Mouse (Mus musculus): ENCODE data around the gene Dtnb. TPM values are rescaled to one million over a fixed set of nuclear protein-coding genes. Genes with fewer than 3 reads are reported as not detected.

The Dtnb gene
- total RNA-seq, 2 experiments from 2014 or later: 116 to 118 TPM

DNA sequence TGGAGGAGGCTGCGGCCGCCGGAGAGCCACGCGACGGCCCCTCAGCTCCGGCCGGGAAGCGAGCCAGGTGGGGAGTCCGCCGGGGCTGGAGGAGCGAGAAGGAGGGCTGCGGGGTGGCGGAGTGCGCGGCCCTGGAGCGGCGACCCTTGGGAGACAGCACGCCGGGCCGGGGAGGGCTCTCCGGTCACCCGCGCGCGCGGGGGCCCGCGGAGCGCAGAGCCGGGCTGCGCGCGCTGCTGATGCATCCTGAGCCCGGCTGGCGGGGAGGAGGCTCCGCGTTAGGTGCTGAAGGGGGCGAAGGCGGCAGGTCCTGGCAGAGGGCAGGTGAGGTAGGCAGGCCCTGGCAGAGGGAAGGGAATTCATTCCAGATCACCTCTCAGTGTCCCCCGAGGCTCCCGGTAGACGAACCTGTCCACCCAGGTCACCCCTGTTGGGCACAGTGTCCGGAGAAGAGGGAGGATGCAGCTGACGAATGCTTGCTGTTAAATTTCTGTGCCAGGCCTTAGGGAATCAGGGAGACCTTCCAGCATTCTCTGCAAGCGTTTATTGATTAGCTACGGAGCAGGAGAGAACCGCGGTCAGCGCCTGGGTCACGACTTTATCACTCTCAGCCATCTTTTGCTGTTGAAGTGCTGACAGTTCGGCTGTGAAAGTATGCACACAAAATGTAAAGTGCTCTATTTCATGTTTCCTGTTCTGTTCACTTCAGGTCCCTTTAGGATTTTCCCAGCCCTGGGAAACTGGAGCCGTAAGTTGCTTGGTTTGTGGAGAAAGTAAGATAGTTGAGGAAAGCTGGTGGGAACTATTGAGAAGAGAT, 608 bp downstream of the Dtnb start:
- peak; percentile 42 to 43 for DNase-seq

GRCm38 (mm10) chr12:3573410-3573809, 1.2 kb downstream of the Dtnb start:
- DNase-seq: no peak

DNA sequence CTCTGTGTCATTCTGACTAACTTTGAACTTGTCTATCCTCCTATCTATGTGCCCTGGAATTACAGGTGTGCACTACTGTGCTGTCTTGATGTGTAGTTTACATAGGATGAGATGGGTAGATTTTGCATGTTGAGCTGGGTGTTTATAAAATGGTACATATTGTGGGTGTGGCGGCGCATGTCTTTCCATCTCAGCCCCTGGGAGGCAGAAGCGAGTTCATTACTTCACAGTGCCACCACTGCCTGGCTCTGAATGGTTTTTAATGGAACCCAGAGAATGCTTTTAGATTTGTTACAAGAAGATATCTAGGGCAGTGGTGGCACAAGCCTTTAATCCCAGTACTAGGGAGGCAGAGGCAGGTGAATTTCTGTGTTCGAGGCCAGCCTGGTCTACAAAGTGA, 2.5 kb downstream of the Dtnb start:
- no peak for DNase-seq

DNA sequence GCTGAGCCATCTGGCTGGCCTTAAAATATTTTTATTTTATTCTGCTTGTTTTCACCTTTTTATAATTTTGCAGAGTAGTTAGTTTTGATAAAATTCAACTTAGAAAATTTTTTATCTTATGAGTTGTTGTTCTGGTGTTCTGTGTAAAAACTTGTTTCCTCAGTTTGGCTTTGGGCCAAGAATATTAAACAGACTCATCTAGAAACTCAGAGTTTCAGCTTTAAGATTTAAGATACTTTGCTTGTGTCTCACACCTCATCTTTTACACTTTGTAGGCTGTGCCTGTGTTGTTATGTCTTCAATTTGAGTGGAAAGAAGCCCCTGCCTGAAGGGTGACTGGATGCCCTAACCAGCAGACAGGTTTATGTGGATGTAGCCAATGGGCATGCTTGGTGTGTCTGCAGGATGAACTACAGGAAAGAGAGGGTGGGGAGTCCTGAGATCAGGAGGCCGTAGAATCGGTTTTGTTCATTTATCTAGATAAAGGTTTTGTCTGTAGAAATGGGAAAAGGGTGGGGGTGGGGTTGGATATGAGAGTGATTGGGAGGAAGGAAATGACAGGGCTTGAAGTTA, 7.9 kb downstream of the Dtnb start:
- DNase-seq: no peak

GRCm38 (mm10) chr12:3582604-3583003, 10.4 kb downstream of the Dtnb start:
- no peak for DNase-seq

DNA sequence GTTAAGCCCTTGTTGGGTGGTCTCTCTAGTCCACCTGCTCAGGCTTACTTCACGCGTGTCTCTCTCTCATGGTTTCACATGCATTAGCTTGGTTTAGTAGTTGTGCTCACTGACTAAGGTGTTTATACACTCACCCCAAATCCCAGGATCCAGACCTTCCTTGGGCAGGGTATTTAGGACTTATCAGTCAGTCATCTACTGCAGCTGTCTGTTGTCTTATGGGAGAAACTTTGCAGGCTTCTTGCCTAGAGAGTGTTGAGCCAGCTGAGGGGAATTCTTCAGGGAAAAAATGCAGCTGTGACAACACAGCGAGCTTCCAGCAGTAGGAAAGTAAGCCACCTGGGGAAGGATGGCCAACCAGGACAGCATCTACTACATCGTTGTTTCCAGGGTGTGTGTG, 13.3 kb downstream of the Dtnb start:
- no peak for DNase-seq

- no peak for DNase-seq
These were observed 14.8 kb downstream of the Dtnb start for GRCm38 (mm10) chr12:3587010-3587409.

- DNase-seq: no peak
These were observed 17.9 kb downstream of the Dtnb start for GRCm38 (mm10) chr12:3590039-3590438.

DNA sequence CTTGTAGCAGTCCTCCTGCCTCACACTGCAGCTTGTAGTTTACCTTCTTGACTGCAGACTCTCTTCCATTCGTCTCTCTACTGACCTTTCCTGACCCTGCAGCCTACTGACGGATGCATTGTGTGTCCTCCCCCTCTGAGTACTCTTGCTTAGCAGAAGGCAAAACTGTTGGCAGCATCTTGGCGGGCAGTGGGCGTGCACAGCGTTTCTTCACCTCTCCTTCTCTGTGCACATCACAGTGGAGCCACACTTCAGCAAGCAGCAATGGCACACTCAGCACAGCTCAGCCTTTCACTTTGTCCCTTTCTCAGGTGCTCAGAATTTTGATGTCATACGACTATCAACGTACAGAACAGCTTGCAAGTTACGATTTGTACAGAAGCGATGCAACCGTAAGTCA, 19.4 kb downstream of the Dtnb start:
- DNase-seq: no peak

- no peak for DNase-seq
These were observed 30.6 kb downstream of the Dtnb start for GRCm38 (mm10) chr12:3602786-3603185.

- DNase-seq: no peak
These were observed 34.0 kb downstream of the Dtnb start for GRCm38 (mm10) chr12:3606202-3606601.

- no peak for DNase-seq
These were observed 37.6 kb downstream of the Dtnb start for GRCm38 (mm10) chr12:3609747-3610146.

- DNase-seq: no peak
These were observed 39.7 kb downstream of the Dtnb start for GRCm38 (mm10) chr12:3611871-3612270.

- DNase-seq: no peak
These were observed 42.9 kb downstream of the Dtnb start for GRCm38 (mm10) chr12:3615041-3615440.

DNA sequence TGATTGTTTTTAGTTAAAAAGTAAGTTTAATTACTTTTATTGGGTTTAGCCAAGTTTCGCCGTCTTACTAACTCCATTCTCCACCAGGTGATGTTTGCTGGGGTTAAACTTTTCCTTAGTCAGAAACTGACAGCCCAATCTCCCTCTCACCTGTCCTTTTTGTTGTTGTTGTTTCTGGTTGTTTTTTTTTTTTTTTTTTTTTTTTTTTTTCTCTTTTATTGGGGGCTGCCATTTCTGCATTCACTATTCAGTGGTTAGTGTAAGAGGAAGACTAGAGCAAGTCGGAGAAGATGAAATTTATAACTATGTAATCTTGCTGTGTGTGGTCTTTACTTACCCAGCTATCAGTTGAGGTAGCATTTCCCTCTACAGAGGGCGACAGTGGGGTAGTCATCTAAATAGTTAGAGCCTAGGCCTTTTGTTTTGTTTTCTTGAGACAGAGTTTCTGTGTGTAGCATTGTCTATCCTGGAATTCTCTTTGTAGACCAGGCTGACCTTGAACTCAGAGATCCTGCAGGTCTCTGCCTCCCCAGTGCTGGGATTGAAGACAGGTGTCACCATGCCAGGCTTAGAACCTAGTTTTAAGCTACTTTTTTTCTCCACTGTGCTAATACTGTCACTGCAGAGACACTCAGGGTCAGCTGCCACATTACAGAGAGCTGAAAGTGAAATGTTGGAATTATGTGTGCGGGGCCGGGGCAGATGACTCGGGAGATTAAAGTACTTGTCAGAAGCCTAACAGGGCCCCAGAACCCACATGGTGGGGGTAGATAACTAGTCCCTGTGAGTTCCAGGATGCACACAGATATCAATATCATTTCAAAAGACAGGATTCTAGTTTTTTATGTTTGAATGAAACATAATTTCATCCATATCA, 46.2 kb downstream of the Dtnb start:
- no peak for DNase-seq

GRCm38 (mm10) chr12:3619021-3619367, 46.8 kb downstream of the Dtnb start:
- no peak for DNase-seq

- DNase-seq: no peak
These were observed 54.7 kb downstream of the Dtnb start for GRCm38 (mm10) chr12:3626880-3627279.

GRCm38 (mm10) chr12:3641931-3642330, 69.8 kb downstream of the Dtnb start:
- no peak for DNase-seq

DNA sequence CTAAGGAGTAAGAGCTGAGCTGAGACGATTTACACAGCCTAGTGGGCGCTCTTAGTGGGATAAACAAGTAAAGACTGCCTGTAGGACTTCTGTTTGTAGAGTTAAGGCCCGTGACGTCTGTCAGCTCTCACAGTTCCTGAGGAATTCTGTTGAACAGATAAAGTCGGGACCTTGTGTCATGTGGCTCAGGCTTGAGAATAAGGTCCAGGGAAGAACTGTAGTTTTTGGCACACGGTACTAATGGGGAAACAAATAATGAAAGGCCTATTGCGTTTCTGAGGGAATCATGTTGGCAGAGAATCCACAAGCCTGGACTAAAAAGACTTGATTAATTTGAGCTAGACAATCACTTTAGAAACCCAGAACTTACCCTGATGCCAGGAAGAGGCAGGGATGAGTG, 84.6 kb downstream of the Dtnb start:
- no peak for DNase-seq

- DNase-seq: no peak
These were observed 85.1 kb downstream of the Dtnb start for GRCm38 (mm10) chr12:3657234-3657633.

- DNase-seq: no peak
These were observed 85.6 kb downstream of the Dtnb start for GRCm38 (mm10) chr12:3657786-3658185.

- no peak for DNase-seq
These were observed 87.6 kb downstream of the Dtnb start for GRCm38 (mm10) chr12:3659554-3660311.

All from layer of hippocampus, postnatal 36 days (tissue).